Mouse (Mus musculus) ovary, adult 10 weeks (tissue): ENCODE measurements around the gene Sptlc3. TPM values are rescaled to one million over a fixed set of nuclear protein-coding genes. Genes with fewer than 3 reads are reported as not detected.

Source experiments
- polyA plus RNA-seq: library from polyadenylated mRNA; stranded (reverse); fragments of 350-450 nt; fragmentation: Illumina TruSeq; extraction: RNeasy Lipid Tissue Mini Kit (QIAGEN cat#74804); gene quantifications from one replicate; pipeline ENCODE4 v1.2.3, GENCODE M21; 2014

Gene Sptlc3
- polyA plus RNA-seq = 3.1 TPM

DNA sequence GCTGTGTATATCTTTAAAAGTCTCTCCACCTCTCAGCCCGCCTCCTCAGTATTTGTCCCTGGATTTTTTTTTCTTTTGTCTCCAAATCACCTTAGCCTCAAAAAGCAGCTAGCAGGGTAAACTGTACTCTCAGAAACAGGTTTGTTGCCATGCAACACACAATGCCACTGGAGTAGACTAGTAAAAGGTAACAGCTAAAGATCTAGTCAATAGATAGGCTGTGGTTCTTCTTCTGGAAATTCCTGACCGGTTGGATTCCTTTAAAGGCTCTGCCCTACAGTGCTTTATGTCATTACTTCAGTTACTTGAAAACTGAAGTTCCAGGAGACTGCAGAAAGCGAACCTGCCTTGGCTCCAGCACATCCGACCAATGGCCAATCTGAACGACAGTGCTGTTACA is at the start of gene Sptlc3:
Gene Sptlc3 (plus strand): TSS at position 78 of the 400 bp plus-strand sequence.

DNA sequence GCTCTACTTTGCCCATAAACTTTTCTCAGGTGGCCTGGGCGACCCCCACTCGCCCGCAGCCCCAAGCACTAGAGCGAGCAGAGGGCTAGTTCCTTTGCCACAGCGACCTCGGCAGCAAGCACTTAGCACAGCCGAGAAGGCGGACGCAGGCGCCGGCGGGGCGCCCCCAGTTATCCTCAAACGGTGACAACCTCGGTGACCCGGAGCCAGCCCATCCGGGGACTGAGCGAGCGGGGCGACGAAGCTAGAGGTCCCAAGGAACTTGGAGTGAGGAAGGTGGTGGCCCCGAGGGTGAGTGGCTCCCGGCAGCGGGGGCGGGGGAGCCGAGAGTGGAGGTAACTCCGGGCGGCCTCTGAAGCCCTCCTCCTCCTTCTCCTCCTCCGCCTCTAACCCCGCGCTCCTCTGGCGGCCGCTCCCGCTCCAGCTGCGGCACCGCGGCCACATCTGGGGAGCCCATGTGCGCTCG is 184.1 kb downstream of the Sptlc3 start, which contains the start of gene Ism1:
Gene Ism1 (plus strand): TSS at position 370 of the 466 bp plus-strand sequence.

Other genes with a start within 250 kb of the Sptlc3 start
- 2.4 TPM for gene Ism1, start 184.3 kb downstream of the Sptlc3 start, polyA plus RNA-seq